Mouse (Mus musculus): Measurements from ENCODE around the gene Bsg. TPM values are rescaled to one million over a fixed set of nuclear protein-coding genes. Genes with fewer than 3 reads are reported as not detected.

Bsg gene
- total and polyA plus RNA-seq, 3 experiments: 318 to 700 (median 346) TPM

DNA sequence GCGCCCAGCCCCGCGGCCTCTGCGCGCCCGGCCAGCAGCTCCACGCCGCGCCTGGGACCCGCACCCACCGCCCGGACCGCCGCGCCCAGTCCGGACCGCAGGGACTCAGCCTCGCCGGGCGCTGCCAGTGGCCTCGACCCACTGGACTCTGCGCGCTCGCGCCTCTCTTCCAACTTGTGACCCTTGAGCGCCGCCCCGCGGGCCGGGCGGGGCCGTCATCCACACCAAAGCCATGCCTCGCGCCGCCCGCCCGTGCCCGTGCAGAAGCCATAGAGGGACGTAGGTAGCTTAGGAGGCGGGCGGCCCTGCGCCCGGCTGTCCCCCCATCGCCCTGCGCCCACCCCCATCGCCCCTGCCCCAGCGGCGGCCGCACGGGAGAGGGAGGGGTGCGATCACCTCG is 31.1 kb downstream of the Bsg start:
- H3K9ac ChIP-seq (ENCODE audit: control insufficient read depth, low read depth, low read length, poor library complexity, severe bottlenecking): no peak overlapping the region
- DNase-seq (ENCODE audit: low read depth, low spot score): no peak
- no peak overlapping the region for H3K4me3 ChIP-seq (ENCODE audit: control insufficient read depth in 1 of 2, insufficient read depth in 1 of 2, low read depth in 2 of 2, low read length in 2 of 2)
- TF ChIP-seq RCOR1 (IDR thresholded peaks at IDR 0.05; ENCODE audit: low read depth, low read length) (no peak), MAX (IDR thresholded peaks at IDR 0.05; ENCODE audit: low read length) (no peak)
- H3K4me1 ChIP-seq (ENCODE audit: control insufficient read depth in 1 of 2, insufficient read depth in 2 of 2, low read length in 2 of 2): no peaks in the 10 kb centered on the region
- H3K79me2 ChIP-seq (ENCODE audit: control insufficient read depth, insufficient read depth, low read length, poor library complexity): no peaks in the 10 kb centered on the region
- no peaks in the 10 kb centered on the region for H3K27me3 ChIP-seq (ENCODE audit: control insufficient read depth in 1 of 2, insufficient read depth in 2 of 2, low read length in 2 of 2)
- H3K27ac ChIP-seq (ENCODE audit: control insufficient read depth, low read depth, low read length): no peak overlapping the region
- no peaks in the 10 kb centered on the region; a peak in 1 of 4 replicates for H3K36me3 ChIP-seq (ENCODE audit: control insufficient read depth in 1 of 2, insufficient read depth in 2 of 2, low read length in 2 of 2)
- no peaks in the 10 kb centered on the region for H3K9me3 ChIP-seq (replicated peaks; ENCODE audit: insufficient read depth, low read length)

DNA sequence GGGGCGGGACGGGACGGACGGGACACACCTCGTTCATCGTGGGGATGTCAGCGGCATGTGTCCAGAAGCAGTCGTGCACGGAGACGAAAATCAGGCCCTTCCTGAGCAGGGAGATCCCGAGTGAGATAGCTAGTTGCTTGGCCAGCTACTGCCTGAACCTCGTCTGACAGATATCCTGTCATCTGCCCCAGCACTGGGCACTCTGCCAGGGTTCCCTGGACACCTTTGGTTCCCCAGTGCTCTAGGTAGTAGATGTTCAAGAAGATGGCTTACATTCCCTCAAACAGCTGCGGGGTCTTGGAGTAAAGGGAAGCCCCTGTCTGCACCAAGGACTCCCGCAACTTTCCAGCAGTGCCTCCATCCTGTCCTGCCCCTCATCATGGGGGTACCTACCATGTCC is 32.4 kb downstream of the Bsg start:
- DNase-seq (ENCODE audit: low read depth, low spot score): no peak
- Histone ChIP-seq H3K79me2 (ENCODE audit: control insufficient read depth, insufficient read depth, low read length, poor library complexity) (no peaks in the 10 kb centered on the region), H3K9ac (ENCODE audit: control insufficient read depth, low read depth, low read length, poor library complexity, severe bottlenecking) (no peak overlapping the region), H3K27ac (ENCODE audit: control insufficient read depth, low read depth, low read length) (no peak overlapping the region), H3K4me3 (ENCODE audit: control insufficient read depth in 1 of 2, insufficient read depth in 1 of 2, low read depth in 2 of 2, low read length in 2 of 2) (no peak overlapping the region), H3K9me3 (replicated peaks; ENCODE audit: insufficient read depth, low read length) (no peaks in the 10 kb centered on the region), H3K27me3 (ENCODE audit: control insufficient read depth in 1 of 2, insufficient read depth in 2 of 2, low read length in 2 of 2) (no peaks in the 10 kb centered on the region), H3K36me3 (ENCODE audit: control insufficient read depth in 1 of 2, insufficient read depth in 2 of 2, low read length in 2 of 2) (no peaks in the 10 kb centered on the region; a peak in 1 of 4 replicates), H3K4me1 (ENCODE audit: control insufficient read depth in 1 of 2, insufficient read depth in 2 of 2, low read length in 2 of 2) (no peaks in the 10 kb centered on the region)
- TF ChIP-seq CHD1 (IDR thresholded peaks at IDR 0.05; ENCODE audit: low read depth, low read length): no peak
- no peak for TF ChIP-seq ZMIZ1 (IDR thresholded peaks at IDR 0.05; ENCODE audit: low read depth, low read length)
- no peak for TF ChIP-seq ZC3H11A (IDR thresholded peaks at IDR 0.05; ENCODE audit: low read depth, low read length)
- no peak for TF ChIP-seq GABPA (IDR thresholded peaks at IDR 0.05; ENCODE audit: low read depth, low read length)
- TF ChIP-seq TAL1 (IDR thresholded peaks at IDR 0.05; ENCODE audit: low read length): no peak
- no peak for TF ChIP-seq MAFK (IDR thresholded peaks at IDR 0.05; ENCODE audit: borderline replicate concordance, low read depth, low read length)
- no peak for TF ChIP-seq CHD2 (IDR thresholded peaks at IDR 0.05; ENCODE audit: low read length)
- TF ChIP-seq MEF2A (IDR thresholded peaks at IDR 0.05; ENCODE audit: extremely low read depth, insufficient replicate concordance, low read depth, low read length, poor library complexity, severe bottlenecking): no peak
- no peak for TF ChIP-seq TBP (IDR thresholded peaks at IDR 0.05; ENCODE audit: low read depth, low read length)
- no peak for TF ChIP-seq HCFC1 (IDR thresholded peaks at IDR 0.05; ENCODE audit: low read depth, low read length)
- TF ChIP-seq ELF1 (IDR thresholded peaks at IDR 0.05; ENCODE audit: low read depth, low read length): no peak
- no peak for TF ChIP-seq TCF12 (IDR thresholded peaks at IDR 0.05; ENCODE audit: low read depth, low read length)
- no peak for TF ChIP-seq MXI1 (IDR thresholded peaks at IDR 0.05; ENCODE audit: low read depth, low read length)
- TF ChIP-seq ZNF384 (IDR thresholded peaks at IDR 0.05; ENCODE audit: low read depth, low read length): no peak
- no peak for TF ChIP-seq POLR2AphosphoS2 (IDR thresholded peaks at IDR 0.05; ENCODE audit: low read length)
